Mouse (Mus musculus) stomach, embryonic 14.5 days (tissue): ENCODE measurements around the gene Hist1h2bh. TPM values are rescaled to one million over a fixed set of nuclear protein-coding genes. Genes with fewer than 3 reads are reported as not detected.
"Not testable (repeated sequence)": the region's sequence is repeated elsewhere in the genome, so short reads cannot be mapped to it uniquely, and the experiment has no call there.

Source experiments
- ATAC-seq: fragments of 200-750 bp; cut with Nextera tagmentation; 2 replicates; pipeline ENCODE4 v1.8.0; 2017; ENCODE audit warnings: low read depth, moderate TSS enrichment; ENCODE audit not compliant: insufficient number of reproducible peaks, insufficient read depth, low FRiP score
- H3K27ac ChIP-seq: fragments of 300-500 bp; sonication (generic); 2 replicates; pipeline ENCODE4 v1.5.1; 2014; ENCODE audit warnings: mild to moderate bottlenecking, low read length, moderate library complexity, mixed read lengths
- H3K27me3 ChIP-seq: fragments of 300-500 bp; sonication (generic); 2 replicates; pipeline ENCODE4 v1.6.1; 2014; ENCODE audit warnings: low read length, control low read depth, mixed read lengths; ENCODE audit not compliant: control insufficient read depth, insufficient read depth
- H3K36me3 ChIP-seq: fragments of 300-500 bp; sonication (generic); 2 replicates; pipeline ENCODE4 v1.6.1; 2014; ENCODE audit warnings: mild to moderate bottlenecking, control low read depth, low read length, moderate library complexity, mixed read lengths; ENCODE audit not compliant: control insufficient read depth, insufficient read depth
- H3K4me1 ChIP-seq: fragments of 300-500 bp; sonication (generic); 2 replicates; pipeline ENCODE4 v1.6.1; 2014; ENCODE audit warnings: low read length, control low read depth, mixed read lengths; ENCODE audit not compliant: control insufficient read depth, insufficient read depth
- H3K4me2 ChIP-seq: fragments of 300-500 bp; sonication (generic); replicated peaks from 2 replicates; pipeline ENCODE4 v1.6.1; 2014; ENCODE audit warnings: low read depth, low read length, control low read depth
- H3K4me3 ChIP-seq: fragments of 300-500 bp; sonication (generic); 2 replicates; pipeline ENCODE4 v1.5.1; 2014; ENCODE audit warnings: low read depth, low read length, control low read depth
- H3K9ac ChIP-seq: fragments of 300-500 bp; sonication (generic); replicated peaks from 2 replicates; pipeline ENCODE4 v1.6.1; 2014; ENCODE audit warnings: low read depth, mild to moderate bottlenecking, control low read depth, low read length, moderate library complexity, mixed read lengths
- H3K9me3 ChIP-seq: fragments of 300-500 bp; sonication (generic); 2 replicates; pipeline ENCODE4 v1.6.1; 2016; ENCODE audit warnings: low read depth, low read length, control low read depth; ENCODE audit not compliant: control insufficient read depth
- WGBS: fragments of 180-500 bp; shearing (Covaris S2); extraction: QIAGEN DNeasy Blood & Tissue Kit; methylation state at CpG from one replicate; pipeline ENCODE4 v1.1.7; 2014; 5-methylcytosine and 5-hydroxymethylcytosine counted together
- polyA plus RNA-seq: library from polyadenylated mRNA; unstranded; fragments of >200 nt; fragmentation: Nextera tagmentation; extraction: Ambion mirVana; gene quantifications from 2 replicates; pipeline ENCODE4 v1.2.1, GENCODE M21; 2014

Gene Hist1h2bh
- polyA plus RNA-seq, 1 experiment from 2014 or later = 1.2 TPM

DNA sequence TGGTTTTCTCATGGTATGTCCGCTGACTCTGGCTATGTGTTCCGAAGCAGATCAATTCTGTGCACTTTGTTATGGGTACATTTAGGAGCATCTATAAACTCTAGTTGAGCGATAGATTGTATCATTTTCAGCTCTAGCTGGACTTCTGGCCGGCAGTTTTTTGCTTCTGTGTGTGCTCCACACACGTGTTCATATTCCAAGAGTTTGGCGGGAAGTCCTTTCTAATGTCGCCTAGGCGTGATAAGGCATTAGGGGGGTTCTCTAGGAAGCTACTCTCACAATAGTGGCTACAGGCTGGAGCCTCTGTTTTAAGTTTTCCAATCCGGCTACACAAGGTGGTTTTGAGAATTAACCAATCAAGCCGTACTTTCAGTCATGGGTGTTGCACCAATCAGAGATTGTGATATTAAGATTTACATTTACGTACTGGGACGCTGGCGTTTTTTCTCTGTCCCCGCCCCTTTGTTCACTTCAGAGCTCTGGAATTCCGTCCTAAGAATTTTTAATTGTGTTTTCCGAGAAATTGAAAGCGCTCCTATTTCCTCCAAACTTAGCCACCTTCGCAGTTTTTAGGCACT, 12.7 kb upstream of the Hist1h2bh start:
- peak overlapping the region; percentile 69 for H3K4me3 ChIP-seq
- H3K9ac ChIP-seq = peak overlapping the region; percentile 92
- no peaks in the 10 kb centered on the region for H3K36me3 ChIP-seq
- peaks cover 11% of the 10 kb centered on the region; the same call in 1 of the 2 replicates for H3K4me1 ChIP-seq
- ATAC-seq = peak; percentile 75
- no peaks in the 10 kb centered on the region for H3K9me3 ChIP-seq
- H3K4me2 ChIP-seq = peak overlapping the region; percentile 94
- peak overlapping the region; percentile 99 for H3K27ac ChIP-seq
- 0% methylated on average over 18 of the region's 18 CpGs for WGBS
- H3K27me3 ChIP-seq = no peaks in the 10 kb centered on the region

DNA sequence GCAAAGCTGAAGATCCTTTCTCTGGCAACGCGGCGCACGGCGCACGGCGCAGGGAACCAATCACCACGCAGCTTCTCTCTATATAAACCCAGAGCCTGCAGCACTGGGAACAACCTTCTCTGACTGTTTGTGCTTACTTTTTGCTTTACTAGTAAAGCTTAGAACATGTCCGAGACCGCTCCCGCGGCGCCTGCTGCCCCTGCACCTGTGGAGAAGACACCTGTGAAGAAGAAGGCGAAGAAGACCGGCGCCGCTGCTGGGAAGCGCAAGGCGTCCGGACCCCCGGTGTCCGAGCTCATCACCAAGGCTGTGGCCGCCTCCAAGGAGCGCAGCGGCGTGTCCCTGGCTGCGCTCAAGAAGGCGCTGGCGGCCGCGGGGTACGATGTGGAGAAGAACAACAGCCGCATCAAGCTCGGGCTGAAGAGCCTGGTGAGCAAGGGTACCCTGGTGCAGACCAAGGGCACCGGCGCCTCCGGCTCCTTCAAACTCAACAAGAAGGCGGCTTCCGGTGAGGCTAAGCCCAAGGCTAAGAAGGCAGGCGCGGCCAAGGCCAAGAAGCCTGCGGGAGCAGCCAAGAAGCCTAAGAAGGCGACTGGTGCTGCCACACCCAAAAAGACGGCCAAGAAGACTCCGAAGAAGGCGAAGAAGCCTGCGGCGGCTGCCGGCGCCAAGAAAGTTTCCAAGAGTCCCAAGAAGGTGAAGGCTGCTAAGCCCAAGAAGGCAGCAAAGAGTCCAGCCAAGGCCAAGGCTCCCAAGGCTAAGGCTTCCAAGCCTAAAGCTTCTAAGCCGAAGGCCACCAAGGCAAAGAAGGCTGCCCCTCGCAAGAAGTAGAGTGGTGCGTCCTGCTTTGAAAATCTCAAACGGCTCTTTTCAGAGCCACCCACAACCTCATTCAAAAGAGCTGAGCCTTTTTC, 12.0 kb upstream of the Hist1h2bh start:
- ATAC-seq = peak; percentile 88
- under 1% methylated on average over 53 of the region's 54 CpGs for WGBS

DNA sequence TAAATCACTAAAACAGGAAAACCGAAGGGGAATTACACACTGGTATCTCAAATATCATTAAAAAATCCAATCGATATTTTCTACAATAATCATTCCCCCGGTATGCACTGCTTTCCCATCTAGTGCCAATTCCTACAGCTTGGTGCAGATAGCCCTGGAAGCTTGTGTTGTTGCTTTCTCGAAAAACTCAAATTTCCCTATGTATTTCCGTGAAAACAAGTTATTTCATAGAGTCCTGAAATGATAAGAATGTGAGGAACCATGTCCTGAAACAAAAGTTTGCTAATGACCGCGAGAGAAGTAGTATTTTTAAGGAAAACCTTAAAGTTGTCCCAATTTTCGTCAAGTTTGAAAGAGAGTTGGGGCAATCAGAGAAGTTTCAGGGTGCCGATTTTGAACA, 11.2 kb upstream of the Hist1h2bh start:
- no peak for ATAC-seq
- H3K27me3 ChIP-seq = no peaks in the 10 kb centered on the region
- WGBS = 20% methylated on average over 9 of the region's 9 CpGs
- H3K36me3 ChIP-seq = no peaks in the 10 kb centered on the region
- no peaks in the 10 kb centered on the region for H3K9me3 ChIP-seq
- H3K9ac ChIP-seq = peak overlapping the region; percentile 92
- H3K4me3 ChIP-seq = peak overlapping the region; percentile 69
- H3K4me2 ChIP-seq = peak overlapping the region; percentile 94
- peaks cover 11% of the 10 kb centered on the region; the same call in 1 of the 2 replicates for H3K4me1 ChIP-seq
- peak overlapping the region; percentile 99 for H3K27ac ChIP-seq

More for the DNA sequence above, 12.0 kb upstream of the Hist1h2bh start:
- no peaks in the 10 kb centered on the region for H3K9me3 ChIP-seq
- H3K4me2 ChIP-seq = peak overlapping the region; percentile 94
- H3K4me1 ChIP-seq = peaks cover 11% of the 10 kb centered on the region; the same call in 1 of the 2 replicates
- no peaks in the 10 kb centered on the region for H3K36me3 ChIP-seq
- H3K9ac ChIP-seq = peak overlapping the region; percentile 92
- peak overlapping the region; percentile 69 for H3K4me3 ChIP-seq
- no peaks in the 10 kb centered on the region for H3K27me3 ChIP-seq
- peak overlapping the region; percentile 99 for H3K27ac ChIP-seq

GRCm38 (mm10) chr13:23552962-23553361, 9.8 kb upstream of the Hist1h2bh start, which contains the start of gene Hist1h1d:
Gene Hist1h1d, plus strand, starts transcription at chr13:23553262.
- peak within 1 kb of the TSS; percentile 56 for H3K4me2 ChIP-seq
- H3K27ac ChIP-seq = peak within 1 kb of the TSS; percentile 99
- H3K36me3 ChIP-seq = no peaks in the 10 kb centered on the region
- no peak for ATAC-seq
- no peaks in the 10 kb centered on the region for H3K9me3 ChIP-seq
- no peaks in the 10 kb centered on the region for H3K27me3 ChIP-seq
- H3K4me1 ChIP-seq = peaks cover 11% of the 10 kb centered on the region; the same call in 1 of the 2 replicates
- H3K9ac ChIP-seq = no peak within 1 kb of the TSS
- 0 out of 2 replicates have a peak within 1 kb of the TSS, but pooled peaks have one; percentile 39 for H3K4me3 ChIP-seq

GRCm38 (mm10) chr13:23551931-23552914, 9.0 kb upstream of the Hist1h2bh start:
- no peak overlapping the region for H3K9ac ChIP-seq
- no peaks in the 10 kb centered on the region for H3K27me3 ChIP-seq
- H3K9me3 ChIP-seq = no peaks in the 10 kb centered on the region
- H3K27ac ChIP-seq = peak overlapping the region; percentile 88
- H3K4me3 ChIP-seq = peak overlapping the region; percentile 39; the same call in 1 of the 2 replicates
- H3K36me3 ChIP-seq = no peaks in the 10 kb centered on the region
- WGBS = 46% methylated on average over 8 of the region's 8 CpGs
- H3K4me1 ChIP-seq = peaks cover 11% of the 10 kb centered on the region; the same call in 1 of the 2 replicates
- ATAC-seq = no peak
- peak overlapping the region; percentile 56 for H3K4me2 ChIP-seq

- not testable (repeated sequence) for H3K9me3 ChIP-seq, H3K36me3 ChIP-seq, H3K27me3 ChIP-seq, H3K4me1 ChIP-seq
- WGBS = under 1% methylated on average over 47 of the region's 47 CpGs
- peak within 1 kb of the TSS; percentile 55 for H3K9ac ChIP-seq
- H3K27ac ChIP-seq = peak within 1 kb of the TSS; percentile 88
- peak within 1 kb of the TSS; percentile 39 for H3K4me3 ChIP-seq
- peak; percentile 81 for ATAC-seq
- H3K4me2 ChIP-seq = peak within 1 kb of the TSS; percentile 56
Measured at GRCm38 (mm10) chr13:23551146-23551834, 8.1 kb upstream of the Hist1h2bh start, which contains the start of gene Hist1h4f. Gene Hist1h4f, minus strand, starts transcription at chr13:23551648.

- peak overlapping the region; percentile 39 for H3K4me3 ChIP-seq
- no peaks in the 10 kb centered on the region for H3K9me3 ChIP-seq
- H3K4me1 ChIP-seq = peaks cover 8% of the 10 kb centered on the region; the same call in 1 of the 2 replicates
- no peaks in the 10 kb centered on the region for H3K27me3 ChIP-seq
- H3K27ac ChIP-seq = peak overlapping the region; percentile 88
- H3K9ac ChIP-seq = peak overlapping the region; percentile 55
- ATAC-seq = no peak
- WGBS = 5% methylated on average over 3 of the region's 3 CpGs
- H3K4me2 ChIP-seq = peak overlapping the region; percentile 56
- no peaks in the 10 kb centered on the region for H3K36me3 ChIP-seq
Measured at GRCm38 (mm10) chr13:23550761-23551145, 7.6 kb upstream of the Hist1h2bh start.
